Mouse (Mus musculus) E14TG2a.4 (cell line): ENCODE data around the gene Tectb.

Experiments
- H3K27me3 ChIP-seq: 2 replicates; pipeline ENCODE4 v1.6.1; 2014; ENCODE audit warnings: low read length, control low read depth; ENCODE audit not compliant: insufficient read depth
- H3K36me3 ChIP-seq: 2 replicates; pipeline ENCODE4 v1.6.1; 2014; ENCODE audit warnings: low read length, control low read depth; ENCODE audit not compliant: insufficient read depth
- H3K4me1 ChIP-seq: replicated peaks from 2 replicates; pipeline ENCODE4 v1.6.1; 2014; ENCODE audit warnings: low read depth, low read length, control low read depth
- H3K4me3 ChIP-seq: replicated peaks from 2 replicates; pipeline ENCODE4 v1.5.1; 2014; ENCODE audit warnings: mild to moderate bottlenecking, low read length
- H3K9me3 ChIP-seq: 2 replicates; pipeline ENCODE4 v1.6.1; 2014; ENCODE audit warnings: low read length, control low read depth
- CTCF ChIP-seq: conservative IDR thresholded peaks from 2 replicates; pipeline ENCODE4 v1.5.1; 2014; ENCODE audit warnings: low read length
- NANOG ChIP-seq: IDR thresholded peaks from 2 replicates; pipeline ENCODE4 v1.6.1; 2014; ENCODE audit warnings: borderline replicate concordance, low read length, mixed read lengths
- POU5F1 ChIP-seq: IDR thresholded peaks from 2 replicates; pipeline ENCODE4 v1.6.1; 2014; ENCODE audit warnings: low read length, borderline replicate concordance

Tectb gene

DNA sequence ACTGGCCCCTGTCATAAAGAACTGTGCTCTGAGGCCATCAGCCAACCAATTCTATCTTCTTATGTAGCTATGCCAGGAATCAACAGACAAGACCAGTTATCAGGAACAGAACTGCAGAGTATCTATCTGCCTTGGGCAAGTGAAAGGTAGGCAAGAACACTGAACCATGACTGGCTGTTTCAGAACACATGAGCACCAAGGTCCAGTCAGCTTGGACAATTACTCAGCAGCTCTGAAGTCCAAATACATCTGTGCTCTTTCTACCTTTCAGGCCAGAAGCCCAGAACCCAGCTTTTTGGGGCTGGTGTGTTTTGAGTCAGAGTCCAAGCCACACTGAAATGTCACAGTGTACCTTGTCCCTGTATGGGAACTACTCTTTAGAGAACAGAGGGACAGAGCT is 10.1 kb upstream of the Tectb start:
- peaks cover 19% of the 10 kb centered on the region for H3K9me3 ChIP-seq
- no peaks in the 10 kb centered on the region for H3K27me3 ChIP-seq
- no peaks in the 10 kb centered on the region for H3K36me3 ChIP-seq
- H3K4me3 ChIP-seq = no peak overlapping the region
- TF ChIP-seq CTCF (no peak), POU5F1 (no peak), NANOG (no peak)
- no peaks in the 10 kb centered on the region for H3K4me1 ChIP-seq

DNA sequence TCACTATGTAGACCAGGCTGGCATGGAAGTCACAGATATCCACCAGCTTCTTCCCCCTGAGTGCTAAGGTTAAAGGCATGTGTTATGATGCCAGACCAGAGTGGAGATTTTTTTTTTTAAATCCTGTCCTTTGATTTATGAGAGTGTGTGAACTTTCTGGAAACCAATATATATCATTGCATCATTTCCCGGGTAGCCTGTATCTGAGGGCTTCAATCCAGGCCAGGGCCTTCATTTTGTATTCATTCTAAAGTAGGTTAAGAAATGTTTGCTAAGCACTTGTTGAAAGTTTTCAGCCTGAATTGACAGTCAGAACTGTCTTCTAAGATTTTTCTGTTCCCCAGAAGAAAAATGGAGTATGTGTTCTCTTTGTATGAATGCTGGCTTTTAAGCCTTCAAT is 8.9 kb upstream of the Tectb start:
- Histone ChIP-seq H3K4me3 (no peak overlapping the region), H3K9me3 (peaks cover 19% of the 10 kb centered on the region), H3K4me1 (no peaks in the 10 kb centered on the region), H3K36me3 (no peaks in the 10 kb centered on the region), H3K27me3 (no peaks in the 10 kb centered on the region)
- TF ChIP-seq CTCF (no peak), NANOG (no peak), POU5F1 (no peak)

DNA sequence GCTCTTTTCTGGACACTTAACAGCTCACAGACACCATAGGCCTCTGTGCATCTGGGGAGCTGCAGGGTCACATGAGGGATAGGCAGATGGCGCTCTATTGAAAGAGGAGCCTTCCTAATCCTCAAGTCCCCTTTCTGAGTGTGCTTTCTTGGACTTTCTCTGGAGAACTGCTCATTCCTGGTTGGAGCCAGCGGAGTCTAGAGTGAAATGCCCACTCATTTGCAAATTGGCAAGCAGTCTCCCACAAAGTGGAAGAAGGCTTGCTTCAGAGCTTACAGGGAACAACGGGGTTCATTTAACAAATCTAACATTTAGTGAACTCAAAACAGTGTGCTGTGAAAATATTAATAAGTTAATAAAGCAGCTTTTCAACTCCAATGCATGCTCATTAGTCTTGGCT is 3.4 kb upstream of the Tectb start:
- TF ChIP-seq POU5F1 (no peak), CTCF (no peak), NANOG (no peak)
- H3K27me3 ChIP-seq = no peaks in the 10 kb centered on the region
- no peaks in the 10 kb centered on the region for H3K4me1 ChIP-seq
- no peak overlapping the region for H3K4me3 ChIP-seq
- H3K36me3 ChIP-seq = no peaks in the 10 kb centered on the region
- H3K9me3 ChIP-seq = peaks cover 8% of the 10 kb centered on the region

DNA sequence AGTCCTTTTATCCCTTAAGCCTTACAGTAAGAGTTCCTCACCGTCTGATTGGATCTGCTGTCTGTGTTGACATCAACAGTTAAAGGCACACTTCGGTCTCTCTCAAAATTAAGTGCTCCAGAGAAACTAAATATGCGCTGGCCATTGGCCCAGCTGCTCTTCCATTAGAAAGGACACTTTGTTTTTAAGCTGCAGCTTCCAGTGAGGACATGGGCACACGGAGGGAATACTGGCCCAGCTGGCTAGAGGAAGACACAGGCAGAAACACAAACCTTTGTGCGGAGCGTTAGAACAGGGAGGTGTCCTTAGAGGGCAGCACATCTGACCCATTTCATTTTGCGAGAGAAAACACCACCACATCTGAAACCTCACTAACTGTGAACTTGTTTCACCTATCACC is 3.9 kb downstream of the Tectb start:
- no peak for TF ChIP-seq POU5F1
- no peak for TF ChIP-seq NANOG
- TF ChIP-seq CTCF = no peak
- H3K36me3 ChIP-seq = no peaks in the 10 kb centered on the region
- no peaks in the 10 kb centered on the region for H3K4me1 ChIP-seq
- no peak overlapping the region for H3K4me3 ChIP-seq
- H3K27me3 ChIP-seq = no peaks in the 10 kb centered on the region
- H3K9me3 ChIP-seq = no peaks in the 10 kb centered on the region

DNA sequence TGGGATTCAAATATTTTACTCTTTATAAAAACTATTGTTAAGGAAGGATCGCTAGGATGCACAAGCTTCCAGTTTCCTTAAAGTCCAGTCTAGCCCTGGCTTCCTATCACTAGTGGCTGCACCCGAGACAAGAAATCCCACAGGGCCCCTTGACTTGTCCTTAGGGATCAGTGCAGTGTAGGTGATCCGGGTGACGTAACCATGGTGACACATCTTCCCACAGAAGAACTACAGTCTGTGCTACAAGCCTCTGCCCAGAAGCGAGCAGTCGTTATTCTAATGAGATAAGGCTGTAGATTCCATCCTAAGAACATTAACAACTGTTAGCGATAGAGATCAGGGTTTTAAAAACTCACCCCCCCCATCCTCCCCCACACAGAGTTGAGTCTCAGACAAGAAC is 4.5 kb downstream of the Tectb start:
- Histone ChIP-seq H3K27me3 (no peaks in the 10 kb centered on the region), H3K9me3 (no peaks in the 10 kb centered on the region), H3K4me1 (no peaks in the 10 kb centered on the region), H3K36me3 (no peaks in the 10 kb centered on the region), H3K4me3 (no peak overlapping the region)
- TF ChIP-seq CTCF (no peak), NANOG (no peak), POU5F1 (no peak)

DNA sequence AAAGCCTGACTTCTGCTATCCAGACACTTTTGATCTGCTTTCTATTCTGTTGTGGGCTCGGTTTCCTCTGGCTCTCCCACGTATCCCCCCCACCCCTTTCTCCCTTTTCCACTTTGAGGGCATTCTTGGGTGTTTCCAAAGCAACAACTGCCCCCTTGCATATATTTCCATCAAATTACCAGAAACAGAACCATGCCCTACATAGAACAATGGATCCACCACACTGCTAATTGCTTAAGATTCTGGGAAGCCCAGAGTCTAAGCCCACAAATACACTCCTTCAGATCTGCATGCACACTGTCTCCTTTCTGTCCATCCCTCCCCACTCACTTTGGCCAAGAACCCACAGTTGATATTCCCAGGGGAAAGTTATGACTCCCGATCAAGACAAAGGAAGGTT is 5.1 kb downstream of the Tectb start:
- H3K36me3 ChIP-seq = no peaks in the 10 kb centered on the region
- H3K9me3 ChIP-seq = no peaks in the 10 kb centered on the region
- no peak overlapping the region for H3K4me3 ChIP-seq
- H3K4me1 ChIP-seq = no peaks in the 10 kb centered on the region
- no peaks in the 10 kb centered on the region for H3K27me3 ChIP-seq
- no peak for TF ChIP-seq CTCF
- no peak for TF ChIP-seq NANOG
- no peak for TF ChIP-seq POU5F1

DNA sequence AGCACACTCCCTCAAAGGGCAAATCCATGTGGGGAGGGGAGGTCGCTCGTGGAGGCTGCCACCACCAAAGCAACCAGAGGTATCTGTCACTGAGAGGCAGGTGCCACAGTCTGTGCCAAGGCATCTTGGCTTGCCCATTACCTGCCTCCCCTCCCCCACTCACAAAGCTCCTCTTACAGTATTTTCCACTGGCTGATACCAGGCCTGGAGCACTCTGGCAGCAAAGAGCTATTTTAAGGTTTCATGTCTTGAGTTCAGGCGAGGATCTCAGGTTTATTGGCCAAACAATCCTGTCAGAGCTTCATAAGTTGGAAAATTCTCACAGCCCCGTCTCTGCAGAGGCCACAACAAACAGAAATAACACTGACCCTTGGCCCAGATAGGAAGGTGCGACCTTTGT is 9.5 kb downstream of the Tectb start:
- Histone ChIP-seq H3K27me3 (no peaks in the 10 kb centered on the region), H3K4me3 (no peak overlapping the region), H3K36me3 (no peaks in the 10 kb centered on the region), H3K9me3 (no peaks in the 10 kb centered on the region), H3K4me1 (no peaks in the 10 kb centered on the region)
- TF ChIP-seq POU5F1 = no peak
- no peak for TF ChIP-seq NANOG
- no peak for TF ChIP-seq CTCF

DNA sequence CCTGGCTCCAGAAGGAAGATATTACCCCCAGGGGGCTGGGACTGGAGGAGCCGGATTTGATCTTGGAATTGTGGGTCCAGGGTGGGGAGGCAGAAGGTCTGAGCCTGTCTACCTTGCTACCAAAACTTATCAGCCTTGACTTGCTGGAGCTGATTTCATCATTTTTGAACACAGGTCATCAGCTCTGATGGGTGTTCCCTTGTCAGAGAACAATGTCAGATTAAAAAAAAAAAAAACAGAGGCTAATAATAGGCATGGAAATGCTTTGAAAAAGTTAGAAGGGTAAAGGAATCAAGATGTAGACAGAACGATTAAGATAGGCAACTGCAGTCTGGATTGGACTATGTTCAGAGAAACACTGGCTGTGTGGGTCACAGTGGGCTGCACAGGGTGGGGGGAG is 11.1 kb downstream of the Tectb start:
- TF ChIP-seq POU5F1 (no peak), NANOG (no peak), CTCF (no peak)
- Histone ChIP-seq H3K4me3 (no peak overlapping the region), H3K36me3 (no peaks in the 10 kb centered on the region), H3K27me3 (no peaks in the 10 kb centered on the region), H3K9me3 (no peaks in the 10 kb centered on the region), H3K4me1 (no peaks in the 10 kb centered on the region)

DNA sequence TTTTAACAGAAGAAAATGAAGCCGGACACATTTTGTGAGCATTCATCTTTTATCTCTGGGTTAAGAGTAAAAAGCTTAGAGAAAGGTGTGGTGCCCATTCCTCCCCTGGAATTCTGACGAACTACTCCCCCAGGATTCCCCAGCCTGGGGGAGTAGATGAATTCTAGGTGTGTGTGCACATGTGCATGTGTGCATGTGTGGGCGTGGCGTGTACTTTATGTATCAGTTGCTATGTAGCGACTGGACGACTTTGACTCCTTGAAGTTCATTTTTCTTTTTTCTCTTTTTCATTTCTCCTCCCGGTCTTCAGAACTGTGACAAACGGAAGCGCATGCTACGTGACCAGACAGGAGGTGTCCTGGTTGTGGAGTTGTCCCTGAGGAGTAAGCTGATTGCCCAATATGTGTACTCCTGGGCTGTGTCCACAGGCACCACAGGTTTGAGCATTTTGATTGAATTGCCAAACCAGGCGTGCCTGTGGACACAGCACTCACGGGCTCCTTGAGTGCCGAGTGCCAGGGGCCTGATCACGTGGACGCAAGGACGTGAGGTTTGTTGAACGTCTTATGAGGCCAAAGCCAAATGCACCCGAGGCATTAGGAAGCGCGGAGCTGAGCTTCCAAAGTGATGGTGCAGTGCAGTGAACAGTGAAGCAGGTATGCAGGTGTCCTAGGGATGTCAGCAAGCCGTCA is 11.9 kb downstream of the Tectb start:
- Histone ChIP-seq H3K9me3 (no peaks in the 10 kb centered on the region), H3K4me3 (no peak overlapping the region), H3K36me3 (no peaks in the 10 kb centered on the region), H3K27me3 (no peaks in the 10 kb centered on the region), H3K4me1 (no peaks in the 10 kb centered on the region)
- no peak for TF ChIP-seq CTCF
- no peak for TF ChIP-seq POU5F1
- TF ChIP-seq NANOG = no peak
